Mouse (Mus musculus) heart, postnatal 0 days (tissue): ENCODE measurements at regions not wholly inside any gene's neighbourhood (a gene's known extent, or its start where the extent isn't known, plus 50 kb on each side); places are given as distances from the start of the nearest gene placed in this dataset.

ENCODE experiments used
- CTCF ChIP-seq: IDR thresholded peaks from 2 replicates; pipeline ENCODE4 v1.5.1; 2016; ENCODE audit warnings: antibody characterized with exemption, control low read depth, low read depth
- EP300 ChIP-seq: IDR thresholded peaks from 2 replicates; pipeline ENCODE4 v1.6.1; 2016; ENCODE audit warnings: antibody characterized with exemption, low read depth

DNA sequence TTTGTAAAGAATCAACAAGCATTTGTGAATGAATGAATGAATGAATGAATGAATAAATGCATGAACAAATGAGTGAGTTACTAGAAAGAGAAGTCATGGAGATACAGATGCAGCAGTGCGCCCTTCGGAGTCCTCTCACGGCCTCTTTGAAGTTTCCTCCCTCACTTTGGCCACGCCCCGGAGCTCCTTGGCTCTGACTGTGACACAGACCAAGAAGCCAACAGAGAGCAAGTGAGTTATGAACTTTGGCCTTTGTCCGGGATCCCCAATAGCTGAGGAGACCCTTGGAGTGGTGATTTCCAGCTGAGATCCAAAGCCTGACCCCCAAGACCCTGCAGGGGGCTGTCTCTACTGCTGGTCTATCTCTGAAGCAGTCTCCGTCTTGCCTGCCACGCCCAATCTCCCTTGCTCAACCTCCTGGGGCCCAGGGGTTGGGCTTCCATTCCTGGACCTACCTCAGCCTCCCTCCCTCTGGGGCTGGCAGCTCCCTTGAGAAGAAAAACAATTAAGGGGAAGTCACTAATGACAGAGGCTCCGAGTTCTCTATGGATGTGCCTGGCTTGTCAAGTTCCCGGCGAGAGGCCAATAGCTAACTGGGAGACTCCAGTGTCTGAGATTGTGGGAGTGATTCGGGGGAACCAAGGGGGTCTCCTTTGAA lies 58.2 kb upstream of the Slc22a12 start:
- no peak for TF ChIP-seq CTCF
- TF ChIP-seq EP300, result no peak
